Mouse (Mus musculus) ES-Bruce4 (cell line): ENCODE results near the gene Trmt61a.

Source experiments
- CTCF ChIP-seq: IDR thresholded peaks from one replicate; pipeline ENCODE4 v1.8.1; 2011; ENCODE audit warnings: low read depth, low read length
- POLR2A ChIP-seq: IDR thresholded peaks from one replicate; pipeline ENCODE4 v1.8.1; 2011; ENCODE audit warnings: low read length; ENCODE audit not compliant: insufficient read depth

- TF ChIP-seq POLR2A (no peak), CTCF (no peak)
Observed at GRCm38 (mm10) chr12:111724638-111725337, 46.9 kb downstream of the Trmt61a start.
